Mouse (Mus musculus) lung, adult 10 weeks (tissue): ENCODE measurements around the gene Mif. TPM values are rescaled to one million over a fixed set of nuclear protein-coding genes. Genes with fewer than 3 reads are reported as not detected.

ENCODE experiments used
- polyA plus RNA-seq: library from polyadenylated mRNA; stranded (reverse); fragments of 350-450 nt; fragmentation: Illumina TruSeq; extraction: RNeasy Lipid Tissue Mini Kit (QIAGEN cat#74804); gene quantifications from one replicate; pipeline ENCODE4 v1.2.3, GENCODE M21; 2014; ENCODE audit warnings: low read depth, low replicate concordance; ENCODE audit not compliant: insufficient read depth

The Mif gene
- 126 TPM for polyA plus RNA-seq

GRCm38 (mm10) chr10:75859786-75860470 is at the start of gene Mif:
Gene Mif, minus strand, starts transcription at chr10:75860240.

GRCm38 (mm10) chr10:75893089-75893750 is 33.2 kb upstream of the Mif start, which contains the start of gene Derl3:
Gene Derl3, plus strand, starts transcription at chr10:75893413.

GRCm38 (mm10) chr10:75837248-75837759 is 22.7 kb downstream of the Mif start, which contains the start of gene Gstt2:
Gene Gstt2, minus strand, starts transcription at chr10:75837424.

GRCm38 (mm10) chr10:75822443-75822842 is 37.6 kb downstream of the Mif start, which contains the start of gene Gstt4:
Gene Gstt4, minus strand, starts transcription at chr10:75822543.

Other genes starting within 250 kb of the Mif start
- gene Susd2, start 216.2 kb downstream of the Mif start, polyA plus RNA-seq: 4.7 TPM
- gene Cabin1, start 95.9 kb downstream of the Mif start, polyA plus RNA-seq: 11.5 TPM
- 109 TPM for gene Ddt, start 86.8 kb downstream of the Mif start, polyA plus RNA-seq
- not detected for gene Gm20441, start 79.3 kb downstream of the Mif start, polyA plus RNA-seq
- gene Gstt3, start 78.8 kb downstream of the Mif start, polyA plus RNA-seq: 31.9 TPM
- gene Gstt1, start 61.7 kb downstream of the Mif start, polyA plus RNA-seq: 119 TPM
- not detected for gene Gstt4, start 37.7 kb downstream of the Mif start, polyA plus RNA-seq
- gene Gstt2, start 22.8 kb downstream of the Mif start, polyA plus RNA-seq: 32.5 TPM
- gene Derl3, start 33.2 kb upstream of the Mif start, polyA plus RNA-seq: 3.0 TPM
- gene Smarcb1, start 61.4 kb upstream of the Mif start, polyA plus RNA-seq: 48.8 TPM
- 224 TPM for gene Chchd10, start 72.9 kb upstream of the Mif start, polyA plus RNA-seq
- gene Mmp11, start 76.3 kb upstream of the Mif start, polyA plus RNA-seq: 22.1 TPM
- 13.9 TPM for gene Gm867, start 80.4 kb upstream of the Mif start, polyA plus RNA-seq
- gene Vpreb3, start 82.8 kb upstream of the Mif start, polyA plus RNA-seq: 44.9 TPM
- not detected for gene Gm5134, start 94.3 kb upstream of the Mif start, polyA plus RNA-seq
- gene Zfp280b, start 172.4 kb upstream of the Mif start, polyA plus RNA-seq: 2.9 TPM